Mouse (Mus musculus) midbrain, postnatal 0 days (tissue): Measurements from ENCODE around the gene Eci2. TPM values are rescaled to one million over a fixed set of nuclear protein-coding genes. Genes with fewer than 3 reads are reported as not detected.
"Not testable (repeated sequence)": the region's sequence is repeated elsewhere in the genome, so short reads cannot be mapped to it uniquely, and the experiment has no call there.

ENCODE experiments used
- ATAC-seq: fragments of 200-750 bp; cut with Nextera tagmentation; 2 replicates; pipeline ENCODE4 v1.8.0; 2017; ENCODE audit warnings: moderate number of reproducible peaks, mild to moderate bottlenecking, moderate TSS enrichment, moderate library complexity; ENCODE audit not compliant: low FRiP score
- DNase-seq: peaks from one replicate; pipeline ENCODE4 v3.0.0-alpha.2; 2015; ENCODE audit warnings: low spot score
- H3K27ac ChIP-seq: fragments of 300-500 bp; sonication (generic); 2 replicates; pipeline ENCODE4 v1.5.1; 2014; ENCODE audit warnings: low read depth, mild to moderate bottlenecking, low read length, mixed read lengths
- H3K27me3 ChIP-seq: fragments of 300-500 bp; sonication (generic); 2 replicates; pipeline ENCODE4 v1.6.1; 2014; ENCODE audit warnings: low read length, control low read depth, mixed read lengths; ENCODE audit not compliant: insufficient read depth
- H3K36me3 ChIP-seq: fragments of 300-500 bp; sonication (generic); 2 replicates; pipeline ENCODE4 v1.6.1; 2014; ENCODE audit warnings: low read length, control low read depth, mixed read lengths; ENCODE audit not compliant: insufficient read depth
- H3K4me1 ChIP-seq: fragments of 300-500 bp; sonication (generic); 2 replicates; pipeline ENCODE4 v1.6.1; 2014; ENCODE audit warnings: mild to moderate bottlenecking, control low read depth, antibody characterized with exemption, low read length, mixed read lengths; ENCODE audit not compliant: insufficient read depth
- H3K4me2 ChIP-seq: fragments of 300-500 bp; sonication (generic); 2 replicates; pipeline ENCODE4 v1.6.1; 2014; ENCODE audit warnings: low read depth, mild to moderate bottlenecking, low read length, mixed read lengths; ENCODE audit not compliant: poor library complexity, severe bottlenecking
- H3K4me3 ChIP-seq: fragments of 300-500 bp; sonication (generic); 2 replicates; pipeline ENCODE4 v1.5.1; 2014; ENCODE audit warnings: low read depth, mild to moderate bottlenecking, low read length, moderate library complexity
- H3K9ac ChIP-seq: fragments of 300-500 bp; sonication (generic); replicated peaks from 2 replicates; pipeline ENCODE4 v1.6.1; 2014; ENCODE audit warnings: mild to moderate bottlenecking, low read length, moderate library complexity, mixed read lengths; ENCODE audit not compliant: poor library complexity, severe bottlenecking
- H3K9me3 ChIP-seq: fragments of 300-500 bp; sonication (generic); 2 replicates; pipeline ENCODE4 v1.6.1; 2016; ENCODE audit warnings: low read length, control low read depth
- CTCF ChIP-seq: IDR thresholded peaks from 2 replicates; pipeline ENCODE4 v1.5.1; 2016; ENCODE audit warnings: antibody characterized with exemption, mild to moderate bottlenecking
- WGBS: fragments of 180-500 bp; shearing (Covaris S2); extraction: QIAGEN DNeasy Blood & Tissue Kit; methylation state at CpG from one replicate; pipeline ENCODE4 v1.1.7; 2014; 5-methylcytosine and 5-hydroxymethylcytosine counted together
- polyA plus RNA-seq: library from polyadenylated mRNA; unstranded; fragments of >200 nt; fragmentation: Nextera tagmentation; extraction: Ambion mirVana; gene quantifications from 2 replicates; pipeline ENCODE4 v1.2.1, GENCODE M21; 2015
- total RNA-seq: library from RNA; depleted of rRNA; stranded (reverse); fragments of >200 nt; gene quantifications from 2 replicates; pipeline ENCODE4 v1.2.3, GENCODE M21; 2014

Gene Eci2
- total and polyA plus RNA-seq, 2 experiments from 2014 or later = 95.3 to 97.7 TPM

GRCm38 (mm10) chr13:34995925-34996324 lies 31.0 kb downstream of the Eci2 start:
- Histone ChIP-seq H3K4me3 (no peak overlapping the region), H3K36me3 (no peaks in the 10 kb centered on the region), H3K4me2 (no peak overlapping the region), H3K27me3 (no peaks in the 10 kb centered on the region), H3K9me3 (no peaks in the 10 kb centered on the region), H3K9ac (no peak overlapping the region), H3K27ac (no peak overlapping the region), H3K4me1 (0 out of 2 replicates have a peak, but pooled peaks cover 4% of the 10 kb centered on the region)
- no peak for ATAC-seq
- WGBS = 77% methylated on average over 2 of the region's 2 CpGs
- no peak for DNase-seq
- no peak for TF ChIP-seq CTCF

- peak; percentile 95 for ATAC-seq
- Histone ChIP-seq H3K9me3 (no peaks in the 10 kb centered on the region), H3K27ac (peak overlapping the region; percentile 72), H3K36me3 (no peaks in the 10 kb centered on the region), H3K4me2 (peak overlapping the region; percentile 73), H3K9ac (peak overlapping the region; percentile 74), H3K4me3 (peak overlapping the region; percentile 60), H3K4me1 (0 out of 2 replicates have a peak, but pooled peaks cover 4% of the 10 kb centered on the region), H3K27me3 (no peaks in the 10 kb centered on the region)
- no peak for TF ChIP-seq CTCF
- DNase-seq = peak; percentile 97
- WGBS = under 1% methylated on average over 33 of the region's 33 CpGs
Measured at GRCm38 (mm10) chr13:34993983-34994811, 32.7 kb downstream of the Eci2 start.

GRCm38 (mm10) chr13:34993595-34993982 lies 33.3 kb downstream of the Eci2 start:
- Histone ChIP-seq H3K9me3 (no peaks in the 10 kb centered on the region), H3K27ac (peak overlapping the region; percentile 72), H3K36me3 (peaks cover 3% of the 10 kb centered on the region; the same call in 1 of the 2 replicates), H3K9ac (peak overlapping the region; percentile 74), H3K4me2 (peak overlapping the region; percentile 73), H3K4me1 (0 out of 2 replicates have a peak, but pooled peaks cover 4% of the 10 kb centered on the region), H3K27me3 (no peaks in the 10 kb centered on the region), H3K4me3 (peak overlapping the region; percentile 60)
- ATAC-seq = peak; percentile 52
- DNase-seq = peak; percentile 23
- under 1% methylated on average over 22 of the region's 22 CpGs for WGBS
- TF ChIP-seq CTCF = no peak

- ATAC-seq (no peak), DNase-seq (no peak)
- Histone ChIP-seq H3K27me3 (no peaks in the 10 kb centered on the region), H3K4me3 (peak overlapping the region; percentile 60), H3K4me1 (0 out of 2 replicates have a peak, but pooled peaks cover 4% of the 10 kb centered on the region), H3K4me2 (peak overlapping the region; percentile 73), H3K9ac (no peak overlapping the region), H3K36me3 (peaks cover 6% of the 10 kb centered on the region; the same call in 1 of the 2 replicates), H3K27ac (peak overlapping the region; percentile 72; the same call in 1 of the 2 replicates), H3K9me3 (no peaks in the 10 kb centered on the region)
- TF ChIP-seq CTCF = no peak
- 66% methylated on average over 4 of the region's 4 CpGs for WGBS
Measured at GRCm38 (mm10) chr13:34993085-34993484, 33.8 kb downstream of the Eci2 start.

GRCm38 (mm10) chr13:34991581-34992273 lies 35.2 kb downstream of the Eci2 start:
- no peak overlapping the region for H3K27ac ChIP-seq
- H3K4me2 ChIP-seq = no peak overlapping the region
- no peak for DNase-seq
- no peaks in the 10 kb centered on the region for H3K9me3 ChIP-seq
- no peak for TF ChIP-seq CTCF
- H3K4me1 ChIP-seq = 0 out of 2 replicates have a peak, but pooled peaks cover 4% of the 10 kb centered on the region
- ATAC-seq = no peak
- no peak overlapping the region for H3K9ac ChIP-seq
- H3K36me3 ChIP-seq = peaks cover 15% of the 10 kb centered on the region
- no peak overlapping the region for H3K4me3 ChIP-seq
- WGBS = 70% methylated on average over 4 of the region's 4 CpGs
- no peaks in the 10 kb centered on the region for H3K27me3 ChIP-seq

- not testable (repeated sequence) for ATAC-seq, H3K9ac ChIP-seq, H3K27ac ChIP-seq, H3K9me3 ChIP-seq, H3K27me3 ChIP-seq, H3K4me3 ChIP-seq, DNase-seq, H3K4me1 ChIP-seq, H3K4me2 ChIP-seq
- 97% methylated on average over 1 of the region's 1 CpGs for WGBS
- peaks cover 23% of the 10 kb centered on the region for H3K36me3 ChIP-seq
Measured at GRCm38 (mm10) chr13:34983479-34983878, 43.4 kb downstream of the Eci2 start.

GRCm38 (mm10) chr13:34978635-34979034 lies 48.3 kb downstream of the Eci2 start:
- not testable (repeated sequence) for ATAC-seq, H3K4me3 ChIP-seq, H3K4me2 ChIP-seq, H3K9ac ChIP-seq, H3K27ac ChIP-seq, H3K4me1 ChIP-seq, H3K9me3 ChIP-seq, DNase-seq, H3K27me3 ChIP-seq
- H3K36me3 ChIP-seq = peaks cover 18% of the 10 kb centered on the region
- 75% methylated on average over 5 of the region's 5 CpGs for WGBS
